Mouse (Mus musculus): ENCODE measurements around the gene Add1.

- TF ChIP-seq POLR2A (IDR thresholded peaks at IDR 0.05; ENCODE audit: borderline replicate concordance, control insufficient read depth, low read depth, low read length) (no peak), CTCF (IDR thresholded peaks at IDR 0.05; ENCODE audit: control insufficient read depth, insufficient read depth, low read length) (no peak)
Observed at GRCm38 (mm10) chr5:34590059-34590458, 16.6 kb downstream of the Add1 start.
